Mouse (Mus musculus): ENCODE data around the gene Itga3.
A peak's percentile ranks its signal among the peaks of the same experiment; 100 is the strongest.

The Itga3 gene

GRCm38 (mm10) chr11:95096608-95097373, 20.2 kb upstream of the Itga3 start:
- no peak for DNase-seq (ENCODE audit: low read depth, low spot score)

- no peak for DNase-seq (ENCODE audit: low read depth, low spot score)
Measured at GRCm38 (mm10) chr11:95095596-95095995, 19.0 kb upstream of the Itga3 start.

GRCm38 (mm10) chr11:95093077-95093476, 16.5 kb upstream of the Itga3 start:
- DNase-seq (ENCODE audit: low read depth, low spot score), result no peak

GRCm38 (mm10) chr11:95088857-95089779, 12.5 kb upstream of the Itga3 start:
- no peak for DNase-seq (ENCODE audit: low read depth, low spot score)

- no peak for DNase-seq (ENCODE audit: low read depth, low spot score)
Measured at GRCm38 (mm10) chr11:95088286-95088685, 11.7 kb upstream of the Itga3 start.

GRCm38 (mm10) chr11:95087301-95088228, 11.0 kb upstream of the Itga3 start:
- no peak for DNase-seq (ENCODE audit: low read depth, low spot score)

GRCm38 (mm10) chr11:95086229-95086628, 9.6 kb upstream of the Itga3 start:
- DNase-seq (ENCODE audit: low read depth, low spot score), result no peak

- DNase-seq (ENCODE audit: low read depth, low spot score), result no peak
Measured at GRCm38 (mm10) chr11:95085710-95086109, 9.1 kb upstream of the Itga3 start.

GRCm38 (mm10) chr11:95084811-95085382, 8.3 kb upstream of the Itga3 start:
- DNase-seq (ENCODE audit: low read depth, low spot score), result no peak

GRCm38 (mm10) chr11:95084175-95084574, 7.6 kb upstream of the Itga3 start:
- DNase-seq (ENCODE audit: low read depth, low spot score), result no peak

- DNase-seq (ENCODE audit: low read depth, low spot score), result no peak
Measured at GRCm38 (mm10) chr11:95082896-95083295, 6.3 kb upstream of the Itga3 start.

- DNase-seq (ENCODE audit: low read depth, low spot score), result no peak
Measured at GRCm38 (mm10) chr11:95080783-95081182, 4.2 kb upstream of the Itga3 start.

GRCm38 (mm10) chr11:95079256-95079875, 2.8 kb upstream of the Itga3 start:
- no peak for DNase-seq (ENCODE audit: low read depth, low spot score)

GRCm38 (mm10) chr11:95077956-95078355, 1.4 kb upstream of the Itga3 start:
- DNase-seq (ENCODE audit: low read depth, low spot score), result no peak

- peak; percentile 39 for DNase-seq (ENCODE audit: low read depth, low spot score)
Measured at GRCm38 (mm10) chr11:95076041-95076535, 513 bp downstream of the Itga3 start.

GRCm38 (mm10) chr11:95075197-95076040, 1.2 kb downstream of the Itga3 start:
- peak; percentile 61 for DNase-seq (ENCODE audit: low read depth, low spot score)

- DNase-seq (ENCODE audit: low read depth, low spot score), result no peak
Measured at GRCm38 (mm10) chr11:95074694-95075093, 1.9 kb downstream of the Itga3 start.

- no peak for DNase-seq (ENCODE audit: low read depth, low spot score)
Measured at GRCm38 (mm10) chr11:95073835-95074234, 2.8 kb downstream of the Itga3 start.

GRCm38 (mm10) chr11:95072804-95073203, 3.8 kb downstream of the Itga3 start:
- no peak for DNase-seq (ENCODE audit: low read depth, low spot score)

GRCm38 (mm10) chr11:95072136-95072535, 4.5 kb downstream of the Itga3 start:
- DNase-seq (ENCODE audit: low read depth, low spot score), result no peak

Measured in mesoderm, embryonic 11.5 days (tissue).